Mouse (Mus musculus) MEL (cell line): ENCODE measurements around the gene Upf1.

Experiments used
- CHD1 ChIP-seq: IDR thresholded peaks from 2 replicates; pipeline ENCODE4 v1.6.1; 2012; ENCODE audit warnings: low read depth, mild to moderate bottlenecking, inconsistent platforms, low read length, improper control_type of control experiment
- CHD2 ChIP-seq: IDR thresholded peaks from 2 replicates; pipeline ENCODE4 v1.6.1; 2011; ENCODE audit warnings: low read length, improper control_type of control experiment
- CTCF ChIP-seq, 3 experiments: IDR thresholded peaks in 2 of 3; conservative IDR thresholded peaks in 1 of 3; 2 replicates each; pipeline ENCODE4 v1.5.1; 2011 to 2012; ENCODE audit warnings: low read length in 3 of 3, low read depth in 2 of 3, mild to moderate bottlenecking in 2 of 3, improper control_type of control experiment in 1 of 3, inconsistent platforms in 1 of 3, mixed read lengths in 1 of 3, moderate library complexity in 1 of 3; ENCODE audit not compliant: control insufficient read depth in 1 of 3, insufficient read depth in 1 of 3, poor library complexity in 1 of 3, severe bottlenecking in 1 of 3
- EP300 ChIP-seq, 2 experiments: IDR thresholded peaks; 2 replicates each; pipeline ENCODE4 v1.6.1; 2011; ENCODE audit warnings: improper control_type of control experiment in 2 of 2, low read length in 2 of 2, low read depth in 1 of 2, mild to moderate bottlenecking in 1 of 2
- ETS1 ChIP-seq: IDR thresholded peaks from 2 replicates; pipeline ENCODE4 v1.6.1; 2012; ENCODE audit warnings: low read depth, mild to moderate bottlenecking, inconsistent platforms, low read length, improper control_type of control experiment, moderate library complexity
- HCFC1 ChIP-seq: IDR thresholded peaks from 2 replicates; pipeline ENCODE4 v1.6.1; 2012; ENCODE audit warnings: low read depth, mild to moderate bottlenecking, inconsistent platforms, low read length, improper control_type of control experiment, moderate library complexity
- KAT2A ChIP-seq: conservative IDR thresholded peaks from 2 replicates; pipeline ENCODE4 v1.6.1; 2012; ENCODE audit warnings: low read depth, low read length, improper control_type of control experiment, inconsistent platforms
- MAX ChIP-seq: IDR thresholded peaks from 2 replicates; pipeline ENCODE4 v1.6.1; 2011; ENCODE audit warnings: low read length, improper control_type of control experiment
- MYB ChIP-seq: IDR thresholded peaks from 2 replicates; pipeline ENCODE4 v1.6.1; 2011; ENCODE audit warnings: mild to moderate bottlenecking, low read depth, low read length, improper control_type of control experiment
- POLR2A ChIP-seq, 2 experiments: IDR thresholded peaks; 2 replicates each; pipeline ENCODE4 v1.6.1; 2011 to 2012; ENCODE audit warnings: low read length in 2 of 2, mild to moderate bottlenecking in 2 of 2, control low read depth in 1 of 2, improper control_type of control experiment in 1 of 2, low read depth in 1 of 2, moderate library complexity in 1 of 2; ENCODE audit not compliant: control insufficient read depth in 1 of 2, insufficient read depth in 1 of 2, poor library complexity in 1 of 2
- POLR2AphosphoS2 ChIP-seq: IDR thresholded peaks from 2 replicates; pipeline ENCODE4 v1.6.1; 2011; ENCODE audit warnings: low read length, improper control_type of control experiment
- TAL1 ChIP-seq: IDR thresholded peaks from 2 replicates; pipeline ENCODE4 v1.6.1; 2012; ENCODE audit warnings: mild to moderate bottlenecking, inconsistent platforms, low read length, moderate library complexity, mixed read lengths
- ZKSCAN1 ChIP-seq: IDR thresholded peaks from 2 replicates; pipeline ENCODE4 v1.6.1; 2012; ENCODE audit warnings: low read depth, mild to moderate bottlenecking, inconsistent platforms, low read length, improper control_type of control experiment, moderate library complexity

DNA sequence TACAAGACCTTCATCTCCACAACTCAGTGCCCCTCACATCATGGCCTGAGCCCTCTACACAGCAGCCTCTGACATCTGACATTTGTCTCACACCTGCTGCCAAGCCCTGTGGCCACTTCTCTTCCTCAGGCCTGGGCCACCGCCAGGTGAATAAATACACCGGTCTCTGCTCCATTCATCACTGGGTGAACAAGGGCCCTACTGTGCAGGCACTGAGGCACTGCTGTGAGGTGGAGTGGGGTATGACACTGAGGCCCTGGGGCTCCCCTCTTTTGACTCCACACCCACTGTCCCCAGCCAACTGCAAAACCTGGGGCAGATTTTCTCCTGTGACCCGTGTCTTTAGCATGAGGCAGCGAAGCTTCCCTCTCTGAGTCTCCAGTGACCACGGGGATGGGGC is 13.5 kb upstream of the Upf1 start:
- TF ChIP-seq MYB (no peak), EP300 (IDR thresholded peaks at IDR 0.05; ENCODE audit: low read depth in 1 of 2, low read length in 2 of 2) (no peak), POLR2AphosphoS2 (no peak), HCFC1 (no peak), POLR2A (IDR thresholded peaks at IDR 0.05; ENCODE audit: control insufficient read depth in 1 of 2, insufficient read depth in 1 of 2, low read depth in 1 of 2, low read length in 2 of 2, poor library complexity in 1 of 2) (no peak), TAL1 (no peak), ETS1 (no peak), CTCF (IDR thresholded peaks at IDR 0.05 in 2 of 3, conservative IDR thresholded peaks at IDR 0.05 in 1 of 3; ENCODE audit: control insufficient read depth in 1 of 3, insufficient read depth in 1 of 3, low read depth in 2 of 3, low read length in 3 of 3, poor library complexity in 1 of 3, severe bottlenecking in 1 of 3) (no peak), CHD2 (no peak), MAX (no peak), ZKSCAN1 (no peak), KAT2A (no peak), CHD1 (no peak)
